Mouse (Mus musculus): ENCODE results near the gene Gipc3.

DNA sequence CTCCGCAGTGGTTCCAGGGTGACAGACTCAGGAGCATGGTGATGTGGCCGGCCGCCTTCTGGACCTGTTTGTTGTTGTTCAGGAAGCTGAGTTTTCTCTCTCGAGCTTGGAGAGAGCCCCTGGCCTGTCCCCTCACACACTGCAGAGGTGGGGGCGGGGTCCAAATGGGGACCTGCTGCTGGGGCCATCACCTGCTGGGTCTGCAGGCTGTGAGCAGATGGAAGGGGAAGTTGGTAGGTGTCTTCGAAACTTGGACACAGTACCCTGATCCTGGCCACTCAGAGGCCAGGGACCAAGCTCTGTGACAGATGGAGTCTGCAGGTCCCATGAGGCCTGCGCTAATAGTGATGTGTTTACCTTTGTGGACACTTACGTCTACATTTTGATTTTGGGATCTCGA, 41.7 kb downstream of the Gipc3 start:
- TF ChIP-seq MYOD1 (IDR thresholded peaks at IDR 0.05; ENCODE audit: control insufficient read depth in 1 of 3, insufficient read length in 2 of 3, low read depth in 2 of 3) (no peak), MAX (IDR thresholded peaks at IDR 0.05; ENCODE audit: low read depth) (no peak), POLR2A (IDR thresholded peaks at IDR 0.05; ENCODE audit: insufficient read length, low read depth) (no peak), TCF12 (IDR thresholded peaks at IDR 0.05; ENCODE audit: insufficient read depth, poor library complexity, severe bottlenecking) (no peak), POLR2AphosphoS2 (IDR thresholded peaks at IDR 0.05; ENCODE audit: insufficient read length, low read depth) (no peak), USF1 (IDR thresholded peaks at IDR 0.05; ENCODE audit: low read depth) (no peak)
